Mouse (Mus musculus) G1E (cell line): Measurements from ENCODE around the gene Atp8b4.

Source experiments
- CTCF ChIP-seq: IDR thresholded peaks from 2 replicates; pipeline ENCODE4 v1.5.1; 2012; ENCODE audit warnings: low read depth, low read length, inconsistent platforms, mixed read lengths
- GATA1 ChIP-seq: IDR thresholded peaks from 2 replicates; pipeline ENCODE4 v1.6.1; 2012; ENCODE audit warnings: borderline replicate concordance, low read length, inconsistent platforms, mixed read lengths
- GATA2 ChIP-seq: IDR thresholded peaks from 2 replicates; pipeline ENCODE4 v1.6.1; 2012; ENCODE audit warnings: low read depth, low read length, inconsistent platforms, borderline replicate concordance
- POLR2AphosphoS5 ChIP-seq: IDR thresholded peaks from 2 replicates; pipeline ENCODE4 v1.6.1; 2012; ENCODE audit warnings: low read depth, low read length, inconsistent platforms; ENCODE audit not compliant: insufficient replicate concordance
- TAL1 ChIP-seq: conservative IDR thresholded peaks from 2 replicates; pipeline ENCODE4 v1.6.1; 2012; ENCODE audit warnings: low read depth, low read length, inconsistent platforms, mixed read lengths

DNA sequence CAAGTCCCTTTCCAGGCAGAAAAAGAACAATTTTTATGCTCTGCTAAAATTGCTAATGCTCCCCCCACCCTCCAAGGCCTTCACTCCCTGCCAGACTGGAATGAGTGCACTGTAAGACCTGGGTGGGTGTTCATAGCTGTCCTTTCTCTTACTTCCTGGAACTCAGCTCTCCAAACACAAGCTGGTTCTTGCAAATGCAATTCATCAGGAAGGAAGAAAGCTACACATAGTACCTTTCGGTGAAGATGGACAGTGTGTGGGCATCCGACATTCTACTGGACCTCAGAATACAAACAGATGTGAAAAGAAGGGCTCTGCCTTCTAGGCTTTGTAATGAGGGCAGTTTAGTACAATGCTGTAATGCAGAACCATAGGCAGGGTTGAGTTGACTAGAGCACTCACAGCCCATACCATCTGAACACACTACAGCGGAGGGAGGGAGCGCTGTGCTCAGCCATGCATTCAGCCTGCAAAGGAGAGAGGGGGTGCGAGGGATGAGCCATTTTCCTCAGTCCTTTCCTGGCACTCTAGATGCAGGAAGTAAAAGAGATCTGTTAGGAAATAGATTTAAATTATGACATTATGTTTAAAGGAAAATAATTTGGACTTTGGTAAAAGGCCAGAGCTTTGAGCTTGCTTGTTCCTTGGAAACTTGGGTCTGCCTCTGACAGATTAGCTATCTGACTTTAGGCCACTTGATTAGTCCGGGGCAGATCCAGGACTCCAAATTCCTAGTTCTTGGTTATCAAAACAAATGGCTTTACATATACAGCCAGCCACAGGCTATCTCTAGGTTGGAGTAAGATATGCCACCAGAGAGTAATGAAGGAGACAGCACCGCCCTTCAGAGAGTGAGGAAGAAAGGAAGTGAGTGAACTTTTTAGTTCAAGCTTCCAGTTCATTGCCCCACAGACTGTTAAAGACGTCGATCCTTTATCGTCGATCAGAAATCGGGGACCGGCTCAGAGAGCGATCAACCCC lies 136.4 kb downstream of the Atp8b4 start:
- TF ChIP-seq CTCF (no peak), POLR2AphosphoS5 (no peak), TAL1 (no peak), GATA1 (no peak), GATA2 (no peak)
